Mouse (Mus musculus): ENCODE data around the gene Rgs7.

DNA sequence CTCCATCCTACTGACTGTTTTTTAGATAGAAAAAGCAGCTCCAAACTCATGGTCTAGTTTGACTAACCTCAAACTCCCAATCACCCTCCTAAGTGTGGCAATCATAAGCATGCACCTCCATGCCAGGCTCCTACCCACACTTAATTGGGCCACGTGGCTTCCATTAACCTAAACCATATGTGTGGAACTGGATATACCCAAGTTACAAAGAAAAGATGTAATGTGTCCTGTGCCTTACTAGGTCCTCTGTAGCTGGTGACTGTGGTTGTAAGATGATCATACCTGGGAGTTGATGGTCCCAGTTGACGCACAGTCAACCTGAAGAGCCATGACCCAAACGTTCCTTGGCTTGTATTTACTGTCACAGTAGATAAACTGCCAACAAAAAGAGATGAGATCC, 17.7 kb upstream of the Rgs7 start:
- TF ChIP-seq POLR2A (IDR thresholded peaks at IDR 0.05; ENCODE audit: low read depth, low read length), result no peak
- TF ChIP-seq CTCF (conservative IDR thresholded peaks at IDR 0.05; ENCODE audit: insufficient read depth, insufficient read length, low read depth, low read length), result no peak
